Mouse (Mus musculus) embryonic facial prominence, embryonic 14.5 days (tissue): Measurements from ENCODE around the gene Pde4dip. TPM values are rescaled to one million over a fixed set of nuclear protein-coding genes. Genes with fewer than 3 reads are reported as not detected.

Experiments
- ATAC-seq: fragments of 200-750 bp; cut with Nextera tagmentation; 2 replicates; pipeline ENCODE4 v1.8.0; 2017; ENCODE audit warnings: low read depth, moderate number of reproducible peaks, moderate TSS enrichment
- DNase-seq: peaks from one replicate; pipeline ENCODE4 v3.0.0-alpha.2; 2015; ENCODE audit warnings: low spot score
- H3K27ac ChIP-seq: fragments of 300-500 bp; sonication (generic); replicated peaks from 2 replicates; pipeline ENCODE4 v1.5.1; 2014; ENCODE audit warnings: low read depth, mild to moderate bottlenecking, low read length, moderate library complexity
- H3K27me3 ChIP-seq: fragments of 300-500 bp; sonication (generic); replicated peaks from 2 replicates; pipeline ENCODE4 v1.6.1; 2014; ENCODE audit warnings: low read length; ENCODE audit not compliant: control insufficient read depth, insufficient read depth
- H3K36me3 ChIP-seq: fragments of 300-500 bp; sonication (generic); 2 replicates; pipeline ENCODE4 v1.6.1; 2014; ENCODE audit warnings: low read length, mixed read lengths; ENCODE audit not compliant: control insufficient read depth, insufficient read depth
- H3K4me1 ChIP-seq: fragments of 300-500 bp; sonication (generic); 2 replicates; pipeline ENCODE4 v1.6.1; 2014; ENCODE audit warnings: antibody characterized with exemption, low read length; ENCODE audit not compliant: control insufficient read depth, insufficient read depth
- H3K4me2 ChIP-seq: fragments of 300-500 bp; sonication (generic); 2 replicates; pipeline ENCODE4 v1.6.1; 2014; ENCODE audit warnings: low read depth, mild to moderate bottlenecking, low read length, moderate library complexity, mixed read lengths
- H3K4me3 ChIP-seq: fragments of 300-500 bp; sonication (generic); 2 replicates; pipeline ENCODE4 v1.5.1; 2014; ENCODE audit warnings: low read depth, mild to moderate bottlenecking, low read length
- H3K9ac ChIP-seq: fragments of 300-500 bp; sonication (generic); 2 replicates; pipeline ENCODE4 v1.6.1; 2014; ENCODE audit warnings: low read depth, mild to moderate bottlenecking, low read length, moderate library complexity, mixed read lengths
- H3K9me3 ChIP-seq: fragments of 300-500 bp; sonication (generic); 2 replicates; pipeline ENCODE4 v1.6.1; 2016; ENCODE audit warnings: low read length; ENCODE audit not compliant: control insufficient read depth
- WGBS: fragments of 180-500 bp; shearing (Covaris S2); extraction: QIAGEN DNeasy Blood & Tissue Kit; methylation state at CpG from one replicate; pipeline ENCODE4 v1.1.7; 2014; 5-methylcytosine and 5-hydroxymethylcytosine counted together
- polyA plus RNA-seq: library from polyadenylated mRNA; unstranded; fragments of >200 nt; fragmentation: Nextera tagmentation; extraction: Ambion mirVana; gene quantifications from 2 replicates; pipeline ENCODE4 v1.2.1, GENCODE M21; 2014

Pde4dip gene
- polyA plus RNA-seq = 48.5 and 64.6 TPM in 2 replicates

DNA sequence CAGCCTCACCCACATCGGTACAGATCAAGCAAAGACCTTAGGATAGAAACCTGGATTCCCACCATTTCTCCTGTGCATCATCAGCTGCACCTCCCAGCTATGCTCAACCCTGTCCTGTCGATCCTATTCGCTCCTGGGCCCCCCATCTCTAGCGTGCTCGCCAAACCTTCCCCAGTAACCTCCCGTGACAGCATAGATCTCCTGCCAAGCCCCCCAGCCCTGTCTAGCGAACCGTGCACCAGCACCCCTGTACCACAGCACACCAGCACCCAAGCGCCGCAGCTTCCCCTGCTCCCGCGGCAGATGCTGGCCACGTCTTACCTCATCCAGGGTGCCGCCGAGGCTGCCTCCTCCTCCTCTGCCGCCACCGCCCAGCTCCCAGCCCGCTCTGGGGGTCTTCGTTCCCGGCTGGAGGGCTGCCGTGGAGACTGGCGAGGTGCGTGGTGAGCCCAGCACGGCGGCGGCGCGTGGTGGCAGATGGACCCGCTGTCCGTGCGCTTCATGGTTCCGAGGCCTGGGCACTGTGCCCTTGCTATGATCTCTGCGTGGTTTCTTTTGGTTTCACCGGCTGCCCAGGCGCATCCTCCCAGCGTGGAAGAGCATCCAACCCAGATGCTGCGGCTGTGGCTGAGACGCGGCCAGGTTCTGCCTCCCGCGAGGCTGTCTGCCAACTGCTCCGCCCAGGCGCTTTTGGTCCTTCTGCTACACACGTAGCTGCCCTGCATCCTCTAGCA lies at the start of gene Pde4dip:
Pde4dip (minus strand) TSS at position 540 of the 734 bp plus-strand sequence.
- 0 out of 2 replicates have a peak, but pooled peaks have one; percentile 44 for ATAC-seq
- DNase-seq = peak; percentile 44
- Histone ChIP-seq H3K4me3 (peak within 1 kb of the TSS; percentile 48), H3K4me2 (peak within 1 kb of the TSS; percentile 88), H3K27me3 (peaks cover 33% of the 10 kb centered on the region), H3K9me3 (no peaks in the 10 kb centered on the region), H3K4me1 (0 out of 2 replicates have a peak, but pooled peaks cover 5% of the 10 kb centered on the region), H3K36me3 (no peaks in the 10 kb centered on the region), H3K9ac (peak within 1 kb of the TSS; percentile 63), H3K27ac (no peak within 1 kb of the TSS)
- WGBS = 1% methylated on average over 33 of the region's 44 CpGs

DNA sequence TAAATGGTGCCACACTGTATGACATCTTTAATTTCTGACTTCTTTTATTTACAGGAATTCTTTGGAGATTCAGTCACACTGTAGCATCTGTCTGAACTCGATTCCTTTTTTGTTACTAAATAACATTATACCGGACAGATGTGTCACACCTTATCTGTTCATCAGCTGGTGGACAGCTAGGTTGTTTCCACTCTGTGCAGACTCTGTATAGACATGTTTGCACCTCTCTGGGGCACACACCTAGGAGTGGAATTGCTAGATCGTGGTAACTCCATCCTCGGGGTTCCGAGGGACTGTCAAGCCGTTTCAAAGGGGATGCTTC lies 49.4 kb upstream of the Pde4dip start:
- H3K4me2 ChIP-seq = no peak overlapping the region
- no peak overlapping the region for H3K27ac ChIP-seq
- WGBS = 59% methylated on average over 6 of the region's 6 CpGs
- H3K36me3 ChIP-seq = no peaks in the 10 kb centered on the region
- no peaks in the 10 kb centered on the region for H3K27me3 ChIP-seq
- H3K4me1 ChIP-seq = peaks cover 58% of the 10 kb centered on the region
- ATAC-seq (no peak), DNase-seq (no peak)
- no peak overlapping the region for H3K9ac ChIP-seq
- no peaks in the 10 kb centered on the region for H3K9me3 ChIP-seq
- H3K4me3 ChIP-seq = no peak overlapping the region

DNA sequence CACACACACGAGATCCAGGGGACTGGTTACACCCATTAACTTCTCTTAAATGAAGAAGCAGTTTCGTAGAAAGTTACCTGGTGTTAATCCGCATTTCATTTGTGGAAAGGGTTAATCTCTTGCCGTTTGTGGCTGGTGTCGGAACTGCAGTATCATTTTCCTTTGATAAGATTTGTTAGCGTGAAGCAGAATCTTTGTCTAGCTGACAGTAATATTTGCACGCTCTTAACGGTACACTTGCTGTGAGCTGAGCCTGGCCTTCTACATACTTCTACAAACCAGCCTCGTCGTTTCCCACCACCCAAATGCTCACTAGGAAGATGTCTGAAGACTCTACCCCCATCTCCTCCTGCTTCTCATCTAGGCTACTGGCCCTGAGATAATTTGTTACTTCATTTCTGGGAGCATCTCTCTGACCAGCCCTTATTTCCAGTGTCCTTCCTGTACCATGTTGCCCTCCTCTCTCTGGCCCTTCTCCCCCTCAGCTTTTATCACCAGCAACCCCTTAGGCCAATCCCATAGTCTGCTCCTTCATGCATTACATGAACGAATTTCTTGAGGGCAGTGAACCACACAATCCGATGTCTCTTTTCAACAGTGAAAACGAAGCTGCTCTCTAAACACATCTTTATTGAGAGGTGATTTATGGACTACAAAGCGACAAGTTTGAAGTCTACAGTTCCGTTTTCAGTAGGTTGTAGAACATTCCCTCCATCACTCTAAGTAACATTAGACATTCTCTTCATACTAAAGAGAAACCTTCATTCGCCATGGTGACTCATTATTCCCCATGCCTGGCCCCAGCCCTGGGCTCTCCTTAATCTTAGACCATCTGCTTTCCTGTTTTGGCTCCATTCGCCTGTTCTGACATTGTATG lies 48.8 kb upstream of the Pde4dip start:
- H3K36me3 ChIP-seq = no peaks in the 10 kb centered on the region
- no peak overlapping the region for H3K27ac ChIP-seq
- H3K4me2 ChIP-seq = no peak overlapping the region
- no peak overlapping the region for H3K9ac ChIP-seq
- 44% methylated on average over 17 of the region's 17 CpGs for WGBS
- no peak for ATAC-seq
- DNase-seq = no peak
- no peaks in the 10 kb centered on the region for H3K27me3 ChIP-seq
- H3K9me3 ChIP-seq = no peaks in the 10 kb centered on the region
- peaks cover 59% of the 10 kb centered on the region for H3K4me1 ChIP-seq
- no peak overlapping the region for H3K4me3 ChIP-seq

DNA sequence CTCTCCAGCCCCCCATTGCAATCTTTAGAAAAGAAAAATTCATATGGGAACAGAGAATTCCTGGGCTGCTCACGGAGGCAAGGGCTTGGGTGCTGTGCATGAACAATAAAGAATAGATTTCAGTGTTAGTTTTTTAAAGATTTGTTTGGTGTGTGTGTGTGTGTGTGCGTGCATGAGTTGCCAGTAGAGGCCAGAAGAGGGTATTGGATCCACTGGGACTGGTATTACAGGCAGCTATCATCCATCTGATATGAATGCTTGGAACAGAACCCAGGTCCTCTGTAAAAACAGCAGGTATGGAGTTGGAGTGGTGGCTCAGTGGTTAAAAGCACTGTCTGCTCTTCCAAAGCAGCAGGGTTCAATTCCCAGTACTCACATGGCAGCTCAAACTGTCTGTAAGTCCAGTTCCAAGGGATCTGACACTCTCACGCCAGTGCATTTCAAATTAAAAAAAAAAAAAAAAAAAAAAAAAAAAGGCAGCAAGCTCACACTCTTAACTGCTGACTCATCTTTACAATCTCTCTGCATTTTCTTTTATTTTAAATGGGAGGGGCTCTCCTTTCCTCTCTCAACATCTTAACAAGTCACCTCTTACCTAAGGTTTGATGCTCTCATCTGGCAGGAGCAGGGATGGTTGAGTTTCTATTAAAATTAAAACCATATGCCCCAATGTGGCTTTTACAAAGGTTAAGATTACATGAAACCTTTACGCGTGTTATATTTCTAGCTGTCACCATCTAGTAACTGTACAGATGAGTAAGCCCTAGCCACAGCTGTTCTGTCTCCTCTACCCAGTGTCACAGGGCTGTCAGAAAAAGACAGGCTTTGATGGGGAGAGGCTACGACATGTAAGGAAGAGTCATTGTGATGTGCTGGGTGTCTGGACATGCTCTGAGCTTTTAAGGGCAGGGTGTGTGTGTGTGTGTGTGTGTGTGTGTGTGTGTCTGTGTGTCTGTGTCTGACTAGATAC lies 46.1 kb upstream of the Pde4dip start:
- Histone ChIP-seq H3K4me2 (no peak overlapping the region), H3K9ac (no peak overlapping the region), H3K4me3 (no peak overlapping the region), H3K36me3 (no peaks in the 10 kb centered on the region), H3K27me3 (no peaks in the 10 kb centered on the region), H3K9me3 (no peaks in the 10 kb centered on the region), H3K4me1 (peaks cover 51% of the 10 kb centered on the region), H3K27ac (no peak overlapping the region)
- ATAC-seq = no peak
- DNase-seq = peak; percentile 60
- 61% methylated on average over 6 of the region's 6 CpGs for WGBS

DNA sequence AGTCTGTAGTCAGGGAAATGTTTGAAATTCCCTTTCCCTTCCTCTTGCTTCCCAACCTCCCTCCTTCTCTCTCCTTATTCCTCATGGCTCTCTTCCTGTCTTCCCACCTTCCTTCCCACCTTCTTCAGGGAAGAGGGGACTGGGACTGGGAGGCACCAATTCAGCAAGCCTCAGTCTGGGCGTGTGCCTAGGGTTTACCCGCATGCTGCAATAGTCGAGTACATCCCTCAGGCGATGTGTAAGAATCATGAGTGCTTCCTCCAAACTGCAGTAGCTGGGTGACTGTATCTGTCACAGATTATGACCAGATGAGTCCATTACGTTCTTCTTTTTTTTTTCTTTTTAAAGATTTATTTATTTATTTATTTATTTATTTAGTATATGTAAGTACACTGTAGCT lies 45.3 kb upstream of the Pde4dip start:
- no peak overlapping the region for H3K4me2 ChIP-seq
- H3K27me3 ChIP-seq = no peaks in the 10 kb centered on the region
- DNase-seq (no peak), ATAC-seq (no peak)
- no peak overlapping the region for H3K27ac ChIP-seq
- H3K4me3 ChIP-seq = no peak overlapping the region
- no peaks in the 10 kb centered on the region for H3K36me3 ChIP-seq
- H3K4me1 ChIP-seq = peaks cover 43% of the 10 kb centered on the region
- no peak overlapping the region for H3K9ac ChIP-seq
- no peaks in the 10 kb centered on the region for H3K9me3 ChIP-seq
- WGBS = 56% methylated on average over 5 of the region's 5 CpGs

DNA sequence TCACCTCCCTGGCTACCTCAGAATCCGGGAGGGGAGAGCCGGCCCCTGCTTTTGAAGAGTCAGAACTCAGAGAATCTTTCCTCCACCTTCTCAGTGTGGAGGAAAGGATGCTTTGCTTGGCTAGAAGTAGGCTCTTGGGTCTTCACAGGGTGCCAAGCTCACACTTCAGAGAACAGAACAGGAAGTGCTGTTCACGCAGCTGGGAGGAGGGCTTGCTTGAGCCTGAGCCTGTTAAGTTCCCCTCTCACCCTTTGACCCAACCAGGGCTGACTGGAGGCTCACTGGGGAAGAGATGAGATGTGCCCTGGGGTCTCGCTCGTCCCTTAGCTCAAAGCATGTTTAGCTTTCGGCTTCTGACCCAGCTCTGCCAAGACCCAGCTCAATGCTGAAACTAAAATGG lies 44.7 kb upstream of the Pde4dip start:
- H3K4me2 ChIP-seq = 0 out of 2 replicates have a peak overlapping the region, but pooled peaks have one; percentile 27
- H3K36me3 ChIP-seq = no peaks in the 10 kb centered on the region
- 38% methylated on average over 6 of the region's 6 CpGs for WGBS
- H3K27ac ChIP-seq = no peak overlapping the region
- DNase-seq (no peak), ATAC-seq (no peak)
- no peak overlapping the region for H3K4me3 ChIP-seq
- no peaks in the 10 kb centered on the region for H3K27me3 ChIP-seq
- no peak overlapping the region for H3K9ac ChIP-seq
- H3K4me1 ChIP-seq = peaks cover 41% of the 10 kb centered on the region
- no peaks in the 10 kb centered on the region for H3K9me3 ChIP-seq

DNA sequence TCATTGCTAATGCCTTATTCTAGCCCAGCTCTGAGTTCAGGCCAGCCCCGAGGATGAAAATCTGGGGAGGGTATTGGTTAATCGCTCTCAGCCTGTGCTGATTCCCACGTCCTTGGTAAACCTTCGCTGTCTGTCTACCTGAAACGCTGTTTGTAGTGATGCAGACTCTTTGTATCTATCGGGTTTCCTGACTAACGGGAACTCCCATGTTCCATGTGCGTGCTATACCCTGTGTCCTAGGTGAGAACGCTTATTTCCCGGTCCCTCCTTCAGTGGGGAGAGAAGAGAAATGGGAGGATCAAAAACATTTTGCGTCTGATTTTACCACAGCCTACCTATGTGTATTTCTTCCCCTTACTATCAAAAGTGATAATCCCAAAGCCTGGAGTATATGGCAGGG lies 44.3 kb upstream of the Pde4dip start:
- WGBS = 35% methylated on average over 11 of the region's 11 CpGs
- H3K4me2 ChIP-seq = peak overlapping the region; percentile 27; the same call in 1 of the 2 replicates
- ATAC-seq (no peak), DNase-seq (no peak)
- H3K27me3 ChIP-seq = no peaks in the 10 kb centered on the region
- no peak overlapping the region for H3K9ac ChIP-seq
- H3K36me3 ChIP-seq = no peaks in the 10 kb centered on the region
- H3K9me3 ChIP-seq = no peaks in the 10 kb centered on the region
- H3K4me3 ChIP-seq = no peak overlapping the region
- peaks cover 37% of the 10 kb centered on the region for H3K4me1 ChIP-seq
- H3K27ac ChIP-seq = no peak overlapping the region

DNA sequence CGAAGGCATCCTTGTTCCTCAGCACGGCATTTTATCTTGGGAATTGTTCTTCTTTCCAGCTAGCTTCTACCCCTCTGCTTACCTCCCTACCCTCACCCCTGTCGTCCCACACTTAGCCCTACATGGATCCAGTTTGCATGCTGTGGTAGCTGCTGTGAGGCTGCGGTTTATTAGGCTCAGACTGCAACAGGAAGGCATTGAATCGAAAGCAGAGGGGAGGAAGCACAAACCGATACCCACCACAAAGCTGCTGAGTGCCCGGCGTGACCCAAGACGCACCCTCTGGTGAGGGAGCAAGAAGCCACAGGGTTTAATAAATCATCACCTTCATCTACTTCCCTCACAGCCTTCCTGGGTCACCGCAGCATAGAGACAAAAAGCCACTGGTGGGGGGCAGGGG lies 43.6 kb upstream of the Pde4dip start:
- DNase-seq (no peak), ATAC-seq (no peak)
- Histone ChIP-seq H3K36me3 (no peaks in the 10 kb centered on the region), H3K4me1 (peaks cover 33% of the 10 kb centered on the region), H3K27ac (no peak overlapping the region), H3K9ac (no peak overlapping the region), H3K9me3 (no peaks in the 10 kb centered on the region), H3K4me3 (no peak overlapping the region), H3K27me3 (no peaks in the 10 kb centered on the region), H3K4me2 (peak overlapping the region; percentile 27; the same call in 1 of the 2 replicates)
- 16% methylated on average over 10 of the region's 10 CpGs for WGBS
